Mouse (Mus musculus) heart, embryonic 14.5 days (tissue): ENCODE data around the gene Rflnb. TPM values are rescaled to one million over a fixed set of nuclear protein-coding genes. Genes with fewer than 3 reads are reported as not detected.

Experiments
- ATAC-seq: fragments of 200-750 bp; cut with Nextera tagmentation; 2 replicates; pipeline ENCODE4 v1.8.0; 2017; ENCODE audit warnings: low read depth, moderate TSS enrichment; ENCODE audit not compliant: insufficient number of reproducible peaks, insufficient read depth, low FRiP score
- H3K27ac ChIP-seq, 2 experiments: fragments of 200-500 bp in 1 of 2; fragments of 300-500 bp in 1 of 2; sonication (generic) in 1 of 2; replicated peaks in 1 of 2; 2 replicates each; pipeline ENCODE4 v1.5.1; 2012 to 2014; ENCODE audit warnings: low read depth in 2 of 2, low read length in 2 of 2, control low read depth in 1 of 2, mild to moderate bottlenecking in 1 of 2, mixed read lengths in 1 of 2; ENCODE audit not compliant: control insufficient read depth in 1 of 2, insufficient read depth in 1 of 2
- H3K27me3 ChIP-seq: fragments of 300-500 bp; sonication (generic); 2 replicates; pipeline ENCODE4 v1.6.1; 2014; ENCODE audit warnings: mild to moderate bottlenecking, low read length, control low read depth; ENCODE audit not compliant: control insufficient read depth, insufficient read depth
- H3K36me3 ChIP-seq: fragments of 300-500 bp; sonication (generic); 2 replicates; pipeline ENCODE4 v1.6.1; 2014; ENCODE audit warnings: mild to moderate bottlenecking, control low read depth, low read length, mixed read lengths; ENCODE audit not compliant: control insufficient read depth, insufficient read depth
- H3K4me1 ChIP-seq, 2 experiments: fragments of 200-500 bp in 1 of 2; fragments of 300-500 bp in 1 of 2; sonication (generic) in 1 of 2; 2 replicates each; pipeline ENCODE4 v1.6.1; 2012 to 2014; ENCODE audit warnings: low read length in 2 of 2, control low read depth in 1 of 2, mixed read lengths in 1 of 2; ENCODE audit not compliant: control insufficient read depth in 2 of 2, insufficient read depth in 2 of 2
- H3K4me2 ChIP-seq: fragments of 300-500 bp; sonication (generic); 2 replicates; pipeline ENCODE4 v1.6.1; 2014; ENCODE audit warnings: mild to moderate bottlenecking, low read length
- H3K4me3 ChIP-seq, 2 experiments: fragments of 200-500 bp in 1 of 2; fragments of 300-500 bp in 1 of 2; sonication (generic) in 1 of 2; 2 replicates each; pipeline ENCODE4 v1.5.1; 2012 to 2014; ENCODE audit warnings: low read length in 2 of 2, mild to moderate bottlenecking in 2 of 2, control low read depth in 1 of 2, low read depth in 1 of 2, moderate library complexity in 1 of 2; ENCODE audit not compliant: control insufficient read depth in 1 of 2, insufficient read depth in 1 of 2
- H3K9ac ChIP-seq: fragments of 300-500 bp; sonication (generic); 2 replicates; pipeline ENCODE4 v1.6.1; 2014; ENCODE audit warnings: mild to moderate bottlenecking, low read length
- H3K9me3 ChIP-seq: fragments of 300-500 bp; sonication (generic); 2 replicates; pipeline ENCODE4 v1.6.1; 2016; ENCODE audit warnings: low read length, control low read depth; ENCODE audit not compliant: control insufficient read depth
- WGBS: fragments of 180-500 bp; shearing (Covaris S2); extraction: QIAGEN DNeasy Blood & Tissue Kit; methylation state at CpG from one replicate; pipeline ENCODE4 v1.1.7; 2014; 5-methylcytosine and 5-hydroxymethylcytosine counted together
- polyA plus RNA-seq: library from polyadenylated mRNA; unstranded; fragments of >200 nt; fragmentation: Nextera tagmentation; extraction: Ambion mirVana; gene quantifications from 2 replicates; pipeline ENCODE4 v1.2.1, GENCODE M21; 2014

Rflnb gene
- polyA plus RNA-seq, 1 experiment from 2014 or later: 11.5 TPM

- H3K36me3 ChIP-seq: no peaks in the 10 kb centered on the region
- 37% methylated on average over 3 of the region's 3 CpGs for WGBS
- no peak for ATAC-seq
- no peak overlapping the region for H3K27ac ChIP-seq
- H3K9me3 ChIP-seq: no peaks in the 10 kb centered on the region
- no peak overlapping the region for H3K4me2 ChIP-seq
- no peak overlapping the region for H3K9ac ChIP-seq
- peaks cover 6% of the 10 kb centered on the region; the same call in 1 of the 2 replicates for H3K27me3 ChIP-seq
- no peak overlapping the region for H3K4me3 ChIP-seq
- peaks cover 0 to 2% of the 10 kb centered on the region in 2 experiments; a peak in 1 of 4 replicates for H3K4me1 ChIP-seq
Measured at GRCm38 (mm10) chr11:76001237-76001878, 26.2 kb downstream of the Rflnb start.

GRCm38 (mm10) chr11:76000701-76001100 lies 26.9 kb downstream of the Rflnb start:
- no peaks in the 10 kb centered on the region for H3K9me3 ChIP-seq
- H3K36me3 ChIP-seq: no peaks in the 10 kb centered on the region
- ATAC-seq: no peak
- WGBS: 79% methylated on average over 5 of the region's 5 CpGs
- no peak overlapping the region for H3K4me2 ChIP-seq
- H3K27ac ChIP-seq: no peak overlapping the region
- no peak overlapping the region for H3K4me3 ChIP-seq
- H3K4me1 ChIP-seq: peaks cover 0 to 2% of the 10 kb centered on the region in 2 experiments; a peak in 1 of 4 replicates
- peaks cover 6% of the 10 kb centered on the region; the same call in 1 of the 2 replicates for H3K27me3 ChIP-seq
- H3K9ac ChIP-seq: no peak overlapping the region

- whole genome bisulfite sequencing: 11% methylated on average over 36 of the region's 36 CpGs
- Histone ChIP-seq H3K4me2 (peak within 1 kb of the TSS; percentile 81), H3K27me3 (peaks cover 6% of the 10 kb centered on the region; the same call in 1 of the 2 replicates), H3K27ac (no peak within 1 kb of the TSS), H3K9ac (peak within 1 kb of the TSS; percentile 42; the same call in 1 of the 2 replicates), H3K4me3 (peak within 1 kb of the TSS; percentile 53 to 60), H3K4me1 (peaks cover 0 to 2% of the 10 kb centered on the region in 2 experiments; a peak in 1 of 4 replicates), H3K9me3 (no peaks in the 10 kb centered on the region), H3K36me3 (no peaks in the 10 kb centered on the region)
- ATAC-seq: no peak
Measured at GRCm38 (mm10) chr11:75999440-76000155, 28.0 kb downstream of the Rflnb start, which contains the start of gene 1700016K19Rik. TSS of gene 1700016K19Rik (plus strand) at chr11:75999912.

GRCm38 (mm10) chr11:75994357-75994756 lies 33.2 kb downstream of the Rflnb start:
- Histone ChIP-seq H3K4me3 (no peak overlapping the region), H3K9ac (no peak overlapping the region), H3K4me2 (no peak overlapping the region), H3K9me3 (no peaks in the 10 kb centered on the region), H3K4me1 (0 out of 4 replicates have a peak, but pooled peaks cover 0 to under 1% of the 10 kb centered on the region in 2 experiments), H3K36me3 (no peaks in the 10 kb centered on the region), H3K27ac (no peak overlapping the region), H3K27me3 (peaks cover 4% of the 10 kb centered on the region; the same call in 1 of the 2 replicates)
- no peak for ATAC-seq
- WGBS: 45% methylated on average over 9 of the region's 9 CpGs

- Histone ChIP-seq H3K36me3 (no peaks in the 10 kb centered on the region), H3K4me1 (no peaks in the 10 kb centered on the region), H3K4me3 (no peak overlapping the region), H3K4me2 (no peak overlapping the region), H3K9ac (no peak overlapping the region), H3K9me3 (no peaks in the 10 kb centered on the region), H3K27me3 (no peaks in the 10 kb centered on the region), H3K27ac (no peak overlapping the region)
- no peak for ATAC-seq
- WGBS: 76% methylated on average over 8 of the region's 8 CpGs
Measured at GRCm38 (mm10) chr11:75992481-75992880, 35.1 kb downstream of the Rflnb start.

GRCm38 (mm10) chr11:75991911-75992310 lies 35.7 kb downstream of the Rflnb start:
- Histone ChIP-seq H3K4me2 (no peak overlapping the region), H3K27ac (no peak overlapping the region), H3K4me3 (no peak overlapping the region), H3K4me1 (no peaks in the 10 kb centered on the region), H3K9me3 (no peaks in the 10 kb centered on the region), H3K9ac (no peak overlapping the region), H3K27me3 (no peaks in the 10 kb centered on the region), H3K36me3 (no peaks in the 10 kb centered on the region)
- 84% methylated on average over 8 of the region's 8 CpGs for WGBS
- ATAC-seq: no peak

- H3K27ac ChIP-seq: no peak overlapping the region
- no peaks in the 10 kb centered on the region for H3K4me1 ChIP-seq
- no peak overlapping the region for H3K4me2 ChIP-seq
- H3K27me3 ChIP-seq: no peaks in the 10 kb centered on the region
- no peak overlapping the region for H3K4me3 ChIP-seq
- 73% methylated on average over 15 of the region's 15 CpGs for WGBS
- no peaks in the 10 kb centered on the region for H3K9me3 ChIP-seq
- H3K36me3 ChIP-seq: no peaks in the 10 kb centered on the region
- no peak for ATAC-seq
- H3K9ac ChIP-seq: no peak overlapping the region
Measured at GRCm38 (mm10) chr11:75990965-75991835, 36.4 kb downstream of the Rflnb start.
